Mouse (Mus musculus) limb, embryonic 15.5 days (tissue): ENCODE data around the gene Gm20388. TPM values are rescaled to one million over a fixed set of nuclear protein-coding genes. Genes with fewer than 3 reads are reported as not detected.
A peak's percentile ranks its signal among the peaks of the same experiment; 100 is the strongest.

Experiments
- ATAC-seq: fragments of 200-750 bp; cut with Nextera tagmentation; 2 replicates; pipeline ENCODE4 v1.8.0; 2017; ENCODE audit warnings: low read depth, moderate TSS enrichment; ENCODE audit not compliant: insufficient number of reproducible peaks, low FRiP score, low TSS enrichment
- H3K27ac ChIP-seq: fragments of 300-500 bp; sonication (generic); 2 replicates; pipeline ENCODE4 v1.5.1; 2015; ENCODE audit warnings: moderate library complexity, mild to moderate bottlenecking, inconsistent platforms
- H3K27me3 ChIP-seq: fragments of 300-500 bp; sonication (generic); 2 replicates; pipeline ENCODE4 v1.6.1; 2015; ENCODE audit warnings: inconsistent platforms
- H3K36me3 ChIP-seq: fragments of 300-500 bp; sonication (generic); 2 replicates; pipeline ENCODE4 v1.6.1; 2015; ENCODE audit warnings: inconsistent platforms
- H3K4me1 ChIP-seq: fragments of 300-500 bp; sonication (generic); 2 replicates; pipeline ENCODE4 v1.6.1; 2015; ENCODE audit warnings: inconsistent platforms
- H3K4me2 ChIP-seq: fragments of 300-500 bp; sonication (generic); 2 replicates; pipeline ENCODE4 v1.6.1; 2015; ENCODE audit warnings: mild to moderate bottlenecking, inconsistent platforms
- H3K4me3 ChIP-seq: fragments of 300-500 bp; sonication (generic); 2 replicates; pipeline ENCODE4 v1.5.1; 2015; ENCODE audit warnings: mild to moderate bottlenecking, inconsistent platforms
- H3K9ac ChIP-seq: fragments of 300-500 bp; sonication (generic); 2 replicates; pipeline ENCODE4 v1.6.1; 2015; ENCODE audit warnings: inconsistent platforms
- H3K9me3 ChIP-seq: fragments of 300-500 bp; sonication (generic); 2 replicates; pipeline ENCODE4 v1.6.1; 2016; ENCODE audit warnings: inconsistent platforms
- WGBS: fragments of 180-500 bp; shearing (Covaris S2); methylation state at CpG from one replicate; pipeline ENCODE4 v1.1.7; 2015; 5-methylcytosine and 5-hydroxymethylcytosine counted together
- polyA plus RNA-seq: library from polyadenylated mRNA; unstranded; fragments of >200 nt; fragmentation: Nextera tagmentation; extraction: Ambion mirVana; gene quantifications from 2 replicates; pipeline ENCODE4 v1.2.1, GENCODE M21; 2015

Gm20388 gene
- polyA plus RNA-seq, 1 experiment from 2014 or later: 4.9 TPM

DNA sequence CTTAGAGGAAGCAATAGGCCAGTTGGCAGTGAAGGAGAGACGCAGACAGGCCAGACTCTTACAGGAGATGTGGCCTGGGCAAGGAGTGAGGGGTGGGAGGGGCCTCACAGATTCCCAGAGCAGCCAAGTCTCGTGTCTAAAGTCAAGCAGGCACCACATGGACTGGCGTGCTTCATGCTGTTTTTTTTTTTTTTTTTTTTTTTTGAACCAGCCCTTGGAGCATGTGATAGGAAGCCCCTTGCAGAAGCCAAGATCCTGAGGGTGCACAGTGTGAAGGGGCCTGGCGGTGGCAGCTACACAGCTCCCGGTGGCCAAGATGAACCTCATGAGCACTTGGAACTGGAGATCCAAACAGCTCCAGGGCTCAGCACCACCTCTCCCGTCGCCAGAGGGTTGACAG lies 337.4 kb downstream of the Gm20388 start:
- WGBS: 53% methylated on average over 7 of the region's 7 CpGs
- Histone ChIP-seq H3K9ac (no peak overlapping the region), H3K27ac (peak overlapping the region; percentile 33; the same call in 1 of the 2 replicates), H3K36me3 (peaks cover 10% of the 10 kb centered on the region), H3K4me1 (peaks cover 42% of the 10 kb centered on the region), H3K4me2 (no peak overlapping the region), H3K4me3 (no peak overlapping the region), H3K27me3 (no peaks in the 10 kb centered on the region), H3K9me3 (no peaks in the 10 kb centered on the region)
- no peak for ATAC-seq

DNA sequence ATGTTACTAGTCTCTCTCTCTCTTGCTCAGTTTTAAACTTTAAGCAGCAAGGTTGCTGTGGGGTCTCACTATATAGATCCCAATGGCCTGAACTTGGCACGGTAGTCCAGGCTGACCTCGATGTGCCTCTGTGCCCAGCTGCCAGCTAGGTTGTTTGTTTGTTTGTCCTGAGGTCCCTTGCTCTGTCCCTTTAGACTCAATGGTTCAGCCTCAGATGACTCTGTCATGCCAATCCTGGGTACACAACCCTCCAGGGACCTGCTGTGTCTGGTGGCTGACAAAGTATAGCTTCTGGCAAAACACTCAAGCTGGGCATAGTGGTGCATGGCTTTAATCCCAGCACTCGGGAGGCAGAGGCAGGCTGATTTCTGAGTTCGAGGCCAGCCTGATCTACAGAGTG lies 337.8 kb downstream of the Gm20388 start:
- H3K27ac ChIP-seq: peak overlapping the region; percentile 33; the same call in 1 of the 2 replicates

DNA sequence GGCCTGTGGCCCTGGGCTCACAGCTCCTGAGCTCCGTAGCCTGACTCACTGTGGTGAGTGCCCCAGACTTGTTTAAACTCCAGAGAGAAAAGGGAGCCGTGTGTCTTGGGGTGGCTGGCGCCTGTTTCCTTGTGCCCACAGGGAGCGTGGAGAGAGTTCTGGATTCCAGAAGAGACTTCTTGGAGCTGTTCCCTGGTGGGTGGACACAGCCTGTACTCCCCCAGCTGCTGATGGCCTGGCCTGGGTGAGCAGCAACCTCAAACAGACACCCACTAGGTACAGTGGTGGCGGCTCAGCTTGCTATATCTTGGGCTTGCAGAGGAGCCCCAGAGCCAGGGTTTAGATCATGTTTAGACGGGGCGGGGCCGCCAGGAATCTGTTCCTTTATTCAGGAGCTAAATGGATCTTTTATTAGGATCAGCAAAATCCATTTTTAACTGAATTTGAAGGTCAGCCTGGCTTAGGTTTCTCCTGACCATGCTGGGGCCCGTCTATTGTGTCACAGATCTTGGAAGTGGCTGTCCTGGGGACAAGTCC lies 339.2 kb downstream of the Gm20388 start:
- peak overlapping the region; percentile 62 for H3K27ac ChIP-seq

More for the DNA sequence above, 337.8 kb downstream of the Gm20388 start:
- no peak for ATAC-seq
- no peak overlapping the region for H3K9ac ChIP-seq
- no peaks in the 10 kb centered on the region for H3K27me3 ChIP-seq
- H3K4me2 ChIP-seq: no peak overlapping the region
- no peak overlapping the region for H3K4me3 ChIP-seq
- H3K36me3 ChIP-seq: peaks cover 10% of the 10 kb centered on the region
- H3K9me3 ChIP-seq: no peaks in the 10 kb centered on the region
- H3K4me1 ChIP-seq: peaks cover 43% of the 10 kb centered on the region
- 87% methylated on average over 4 of the region's 4 CpGs for WGBS

DNA sequence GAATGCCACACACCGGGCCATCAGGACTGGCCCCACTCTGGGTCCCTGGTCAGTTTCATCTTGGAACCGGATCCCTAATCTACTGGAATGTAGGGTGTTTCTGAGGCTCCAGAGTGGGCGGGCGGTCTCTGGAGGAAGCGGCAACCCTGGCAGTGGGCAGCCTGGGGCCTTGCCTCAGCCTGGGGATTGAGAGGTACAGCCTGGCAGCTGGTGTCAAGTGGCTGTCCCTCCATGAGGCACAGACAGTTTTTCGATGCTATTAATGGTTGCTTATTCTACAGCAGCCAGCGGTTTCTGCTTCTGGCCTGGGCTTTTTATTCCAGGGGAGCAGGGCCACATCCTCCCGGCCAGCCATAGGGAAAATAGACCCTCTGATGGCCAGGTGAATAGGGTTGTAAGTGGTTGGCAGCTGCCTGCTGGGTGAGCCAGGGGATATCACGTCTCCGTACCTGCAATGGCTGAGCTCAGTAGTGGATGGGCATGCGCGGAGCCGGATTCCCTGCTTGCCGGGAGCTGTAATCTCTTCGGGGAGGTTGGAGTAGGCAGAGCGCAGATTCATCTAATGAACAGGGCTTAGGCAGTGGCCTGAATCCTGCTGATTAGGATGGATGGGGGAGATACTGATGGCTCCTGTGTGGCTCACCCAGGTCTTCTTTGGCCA lies 340.2 kb downstream of the Gm20388 start:
- Histone ChIP-seq H3K9ac (0 out of 2 replicates have a peak overlapping the region, but pooled peaks have one; percentile 17), H3K27me3 (no peaks in the 10 kb centered on the region), H3K27ac (peak overlapping the region; percentile 47), H3K4me1 (peaks cover 60% of the 10 kb centered on the region), H3K4me3 (no peak overlapping the region), H3K9me3 (no peaks in the 10 kb centered on the region), H3K4me2 (no peak overlapping the region), H3K36me3 (no peaks in the 10 kb centered on the region; the same call in 1 of the 2 replicates)
- ATAC-seq: no peak
- 68% methylated on average over 16 of the region's 16 CpGs for WGBS

More for the DNA sequence above, 339.2 kb downstream of the Gm20388 start:
- no peak overlapping the region for H3K4me3 ChIP-seq
- H3K36me3 ChIP-seq: no peaks in the 10 kb centered on the region; the same call in 1 of the 2 replicates
- no peaks in the 10 kb centered on the region for H3K27me3 ChIP-seq
- H3K4me2 ChIP-seq: no peak overlapping the region
- peaks cover 50% of the 10 kb centered on the region for H3K4me1 ChIP-seq
- H3K9ac ChIP-seq: no peak overlapping the region
- 67% methylated on average over 9 of the region's 9 CpGs for WGBS
- ATAC-seq: no peak
- H3K9me3 ChIP-seq: no peaks in the 10 kb centered on the region

DNA sequence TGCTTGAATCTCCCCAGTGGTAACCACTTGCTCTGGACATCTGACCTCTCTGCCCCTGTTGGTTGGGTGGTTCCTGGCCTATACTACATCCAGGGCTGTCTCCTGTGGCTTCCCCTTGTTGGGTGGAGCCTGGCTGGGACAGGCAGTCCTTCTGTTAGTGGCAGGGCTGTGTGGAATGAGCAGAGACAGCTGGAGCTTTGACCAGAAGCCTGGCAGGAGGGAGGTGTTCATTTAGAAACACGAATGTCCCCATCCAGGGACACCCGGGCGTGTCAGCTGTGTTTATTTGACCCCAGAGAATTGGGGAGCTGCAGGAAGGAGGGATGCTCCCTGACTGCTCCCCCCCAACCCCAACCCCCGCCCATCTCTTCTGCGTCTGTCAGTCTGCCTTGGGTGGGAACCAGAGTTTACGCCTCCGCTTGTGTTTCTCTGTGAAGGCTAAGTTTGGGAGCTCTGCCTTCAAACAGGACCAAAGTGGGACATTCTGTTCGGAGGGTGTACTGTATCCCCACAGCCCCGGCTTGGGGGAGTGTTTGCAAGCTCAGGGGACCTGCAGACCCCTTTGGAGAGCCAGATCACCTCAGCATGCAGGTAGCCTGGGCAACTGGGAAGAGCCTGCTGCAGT lies 340.9 kb downstream of the Gm20388 start:
- H3K27me3 ChIP-seq: no peaks in the 10 kb centered on the region
- H3K36me3 ChIP-seq: no peaks in the 10 kb centered on the region
- no peaks in the 10 kb centered on the region for H3K9me3 ChIP-seq
- H3K4me3 ChIP-seq: no peak overlapping the region
- peaks cover 66% of the 10 kb centered on the region for H3K4me1 ChIP-seq
- H3K27ac ChIP-seq: peak overlapping the region; percentile 47; the same call in 1 of the 2 replicates
- 0 out of 2 replicates have a peak overlapping the region, but pooled peaks have one; percentile 17 for H3K9ac ChIP-seq
- no peak for ATAC-seq
- no peak overlapping the region for H3K4me2 ChIP-seq
- 65% methylated on average over 9 of the region's 9 CpGs for WGBS

DNA sequence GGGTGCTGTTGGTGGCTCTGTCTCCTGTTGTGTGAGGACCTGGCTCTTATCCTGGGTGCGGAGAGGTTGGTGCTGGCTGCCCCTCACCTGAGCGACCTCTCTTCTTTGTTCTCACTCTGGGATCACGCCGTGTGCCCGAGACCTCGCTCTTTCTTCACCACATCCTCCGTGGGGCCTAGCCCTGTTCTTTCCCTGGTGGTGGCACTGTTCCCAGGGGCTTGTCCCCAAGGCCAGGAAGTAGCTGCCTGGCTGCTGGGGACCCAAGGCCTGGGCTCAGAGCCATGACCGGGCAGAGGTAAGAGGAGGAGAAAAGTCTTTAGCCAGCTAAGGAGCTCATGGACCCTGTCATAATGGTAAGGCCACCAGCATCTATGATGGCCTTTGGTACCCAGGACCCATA lies 343.0 kb downstream of the Gm20388 start:
- 76% methylated on average over 8 of the region's 8 CpGs for WGBS
- H3K9ac ChIP-seq: no peak overlapping the region
- ATAC-seq: no peak

DNA sequence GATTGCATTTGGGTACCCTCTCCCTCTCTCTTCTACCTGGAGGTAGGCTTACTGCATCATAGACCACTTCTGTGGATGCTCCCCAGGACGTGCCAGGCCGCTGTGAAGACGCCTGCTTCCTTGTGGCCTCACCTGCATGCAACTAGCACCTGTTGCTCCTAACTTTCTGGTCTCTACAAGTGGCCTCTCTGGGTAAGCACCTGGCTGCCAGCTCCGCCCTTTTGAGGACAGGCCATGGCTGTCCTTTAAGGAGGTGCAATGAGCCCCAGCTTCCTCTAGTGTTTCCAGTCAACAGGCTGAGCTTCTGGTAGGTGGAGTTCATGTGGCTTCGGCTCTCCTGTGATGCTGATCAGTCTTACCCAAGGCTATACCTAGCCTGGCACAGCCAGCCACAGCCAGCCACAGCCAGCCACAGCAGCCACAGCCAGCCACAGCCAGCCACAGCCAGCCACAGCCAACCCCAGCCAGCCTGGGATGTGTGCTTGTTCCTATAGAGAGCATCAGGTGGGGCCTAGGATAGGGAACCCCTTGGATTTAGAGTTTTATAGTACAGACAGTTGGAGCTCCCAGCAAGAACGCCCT lies 344.9 kb downstream of the Gm20388 start:
- WGBS: 81% methylated on average over 6 of the region's 6 CpGs

More for the DNA sequence above, 343.0 kb downstream of the Gm20388 start:
- H3K27me3 ChIP-seq: no peaks in the 10 kb centered on the region
- H3K4me3 ChIP-seq: no peak overlapping the region
- peaks cover 73% of the 10 kb centered on the region for H3K4me1 ChIP-seq
- H3K36me3 ChIP-seq: no peaks in the 10 kb centered on the region
- H3K4me2 ChIP-seq: no peak overlapping the region
- no peaks in the 10 kb centered on the region for H3K9me3 ChIP-seq
- no peak overlapping the region for H3K27ac ChIP-seq

DNA sequence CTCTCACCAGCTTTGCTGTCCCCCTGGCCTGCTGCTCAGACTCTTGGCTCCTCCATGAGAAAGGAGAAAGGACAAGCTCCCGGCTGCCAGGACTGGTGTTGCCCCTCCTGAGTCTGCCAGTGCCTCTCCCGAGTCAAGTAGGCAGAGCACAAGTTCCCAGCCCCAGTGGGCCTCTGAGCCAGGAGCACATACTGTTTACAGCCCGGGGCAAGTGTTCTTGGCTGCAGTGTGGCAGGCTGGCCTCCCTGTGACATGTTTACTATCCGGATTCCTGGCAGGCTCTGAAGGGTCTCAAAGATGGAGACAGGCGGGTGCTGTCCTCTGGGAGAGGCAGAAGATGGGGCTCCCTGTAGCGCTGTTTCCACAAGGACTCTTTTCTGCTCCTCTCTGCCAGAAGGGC lies 346.3 kb downstream of the Gm20388 start:
- no peaks in the 10 kb centered on the region for H3K9me3 ChIP-seq
- no peak overlapping the region for H3K9ac ChIP-seq
- no peaks in the 10 kb centered on the region for H3K27me3 ChIP-seq
- no peak overlapping the region for H3K4me3 ChIP-seq
- no peak for ATAC-seq
- peak overlapping the region; percentile 22; the same call in 1 of the 2 replicates for H3K27ac ChIP-seq
- H3K4me1 ChIP-seq: peaks cover 68% of the 10 kb centered on the region
- H3K4me2 ChIP-seq: no peak overlapping the region
- WGBS: 19% methylated on average over 6 of the region's 6 CpGs
- no peaks in the 10 kb centered on the region for H3K36me3 ChIP-seq

More for the DNA sequence above, 344.9 kb downstream of the Gm20388 start:
- Histone ChIP-seq H3K4me2 (no peak overlapping the region), H3K27me3 (no peaks in the 10 kb centered on the region), H3K9ac (no peak overlapping the region), H3K36me3 (no peaks in the 10 kb centered on the region), H3K4me3 (no peak overlapping the region), H3K27ac (no peak overlapping the region), H3K9me3 (no peaks in the 10 kb centered on the region), H3K4me1 (peaks cover 68% of the 10 kb centered on the region)
- no peak for ATAC-seq

DNA sequence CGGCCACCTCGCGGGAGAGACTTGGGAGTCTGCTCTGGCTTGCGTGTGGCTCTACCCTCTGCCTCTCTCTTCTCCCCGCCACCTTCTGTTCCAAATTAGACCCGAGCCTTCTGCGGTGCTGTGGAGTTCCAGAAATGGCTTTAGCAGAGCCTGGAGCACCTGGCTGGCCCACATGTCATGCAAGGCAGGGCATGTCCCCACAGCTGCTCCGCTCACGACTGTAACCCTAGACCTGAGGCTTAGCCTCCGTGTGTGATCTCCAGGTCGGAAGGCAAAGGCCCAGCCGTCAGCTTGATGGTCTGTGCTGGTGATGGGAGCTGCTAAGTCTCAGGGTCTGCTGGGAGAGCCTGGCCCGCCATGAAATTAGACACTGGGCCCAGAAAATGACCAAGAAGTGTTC lies 348.6 kb downstream of the Gm20388 start:
- Histone ChIP-seq H3K27ac (no peak overlapping the region), H3K9me3 (no peaks in the 10 kb centered on the region), H3K4me2 (no peak overlapping the region), H3K36me3 (no peaks in the 10 kb centered on the region), H3K4me1 (peaks cover 78% of the 10 kb centered on the region), H3K27me3 (no peaks in the 10 kb centered on the region), H3K4me3 (no peak overlapping the region), H3K9ac (no peak overlapping the region)
- 43% methylated on average over 13 of the region's 13 CpGs for WGBS
- no peak for ATAC-seq

DNA sequence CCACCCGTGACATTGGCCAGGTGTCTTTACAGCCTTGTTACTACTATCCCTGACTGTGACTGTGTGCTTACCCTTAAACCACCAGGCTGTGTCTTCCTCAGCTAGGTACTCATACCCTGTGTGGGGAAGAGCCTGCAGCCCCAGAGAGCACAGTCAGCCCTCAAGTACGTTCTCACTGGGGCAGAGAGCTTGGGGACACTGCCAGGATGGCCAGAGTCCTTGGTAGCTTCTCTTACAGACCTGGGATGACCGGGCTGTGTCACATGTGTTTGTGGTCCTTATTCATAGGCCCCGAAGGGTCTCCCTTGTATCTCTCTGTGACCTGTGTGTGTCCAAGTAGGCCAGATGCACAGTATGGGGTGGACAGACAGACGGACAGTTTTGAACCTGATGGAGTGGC lies 350.0 kb downstream of the Gm20388 start:
- ATAC-seq: no peak
- WGBS: 81% methylated on average over 5 of the region's 5 CpGs
- Histone ChIP-seq H3K27me3 (no peaks in the 10 kb centered on the region), H3K4me2 (no peak overlapping the region), H3K4me3 (no peak overlapping the region), H3K27ac (no peak overlapping the region), H3K9ac (no peak overlapping the region), H3K36me3 (no peaks in the 10 kb centered on the region), H3K4me1 (peaks cover 85% of the 10 kb centered on the region), H3K9me3 (no peaks in the 10 kb centered on the region)

DNA sequence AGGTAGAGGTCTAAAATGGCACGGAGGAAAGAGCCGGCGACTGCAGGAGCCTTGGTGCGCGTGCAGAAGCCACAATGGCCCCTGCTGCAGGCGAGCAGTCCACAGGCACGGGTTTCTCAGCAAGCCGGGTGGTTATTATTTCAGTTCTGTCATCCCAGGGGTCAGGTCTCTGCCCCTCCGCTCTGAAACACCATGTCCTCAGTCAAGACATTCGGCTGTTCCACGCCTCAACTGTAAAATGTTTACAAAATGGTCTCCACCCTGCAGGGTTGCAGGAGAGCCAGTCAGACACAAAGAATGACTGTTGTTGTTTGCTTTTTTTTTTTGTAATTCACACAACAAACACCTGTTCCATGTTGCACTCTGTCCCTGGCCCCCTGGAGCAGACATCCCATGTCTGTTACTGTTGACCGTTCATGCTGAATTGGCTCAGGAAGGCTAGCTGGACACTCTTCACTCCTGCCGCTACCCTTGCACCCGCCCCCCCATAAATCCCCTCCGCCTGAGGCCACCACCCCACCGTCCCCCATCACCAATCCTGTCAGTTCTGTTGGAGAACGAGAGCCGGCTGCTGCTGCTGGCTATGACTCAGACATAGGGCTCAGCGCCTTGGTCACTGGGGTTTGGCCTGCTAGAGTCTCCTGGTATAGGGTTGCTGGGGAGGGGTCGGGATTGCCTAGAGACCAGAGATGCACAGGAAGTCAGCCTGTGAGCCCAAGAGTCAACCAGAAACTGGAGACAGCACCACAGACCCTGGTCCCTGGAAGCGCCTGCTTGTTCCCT lies 350.9 kb downstream of the Gm20388 start:
- Histone ChIP-seq H3K9ac (no peak overlapping the region), H3K4me2 (no peak overlapping the region), H3K27ac (no peak overlapping the region), H3K36me3 (no peaks in the 10 kb centered on the region), H3K4me1 (peaks cover 85% of the 10 kb centered on the region), H3K9me3 (no peaks in the 10 kb centered on the region), H3K4me3 (no peak overlapping the region), H3K27me3 (no peaks in the 10 kb centered on the region)
- no peak for ATAC-seq
- WGBS: 26% methylated on average over 21 of the region's 21 CpGs
